Mouse (Mus musculus) lung, adult 18-20 months (tissue): ENCODE measurements around the gene Qtrt1.

Experiments
- DNase-seq, 2 experiments: peaks; one replicate each; pipeline ENCODE4 v3.0.0; 2022; ENCODE audit warnings: mixed read lengths in 2 of 2

Qtrt1 gene

DNA sequence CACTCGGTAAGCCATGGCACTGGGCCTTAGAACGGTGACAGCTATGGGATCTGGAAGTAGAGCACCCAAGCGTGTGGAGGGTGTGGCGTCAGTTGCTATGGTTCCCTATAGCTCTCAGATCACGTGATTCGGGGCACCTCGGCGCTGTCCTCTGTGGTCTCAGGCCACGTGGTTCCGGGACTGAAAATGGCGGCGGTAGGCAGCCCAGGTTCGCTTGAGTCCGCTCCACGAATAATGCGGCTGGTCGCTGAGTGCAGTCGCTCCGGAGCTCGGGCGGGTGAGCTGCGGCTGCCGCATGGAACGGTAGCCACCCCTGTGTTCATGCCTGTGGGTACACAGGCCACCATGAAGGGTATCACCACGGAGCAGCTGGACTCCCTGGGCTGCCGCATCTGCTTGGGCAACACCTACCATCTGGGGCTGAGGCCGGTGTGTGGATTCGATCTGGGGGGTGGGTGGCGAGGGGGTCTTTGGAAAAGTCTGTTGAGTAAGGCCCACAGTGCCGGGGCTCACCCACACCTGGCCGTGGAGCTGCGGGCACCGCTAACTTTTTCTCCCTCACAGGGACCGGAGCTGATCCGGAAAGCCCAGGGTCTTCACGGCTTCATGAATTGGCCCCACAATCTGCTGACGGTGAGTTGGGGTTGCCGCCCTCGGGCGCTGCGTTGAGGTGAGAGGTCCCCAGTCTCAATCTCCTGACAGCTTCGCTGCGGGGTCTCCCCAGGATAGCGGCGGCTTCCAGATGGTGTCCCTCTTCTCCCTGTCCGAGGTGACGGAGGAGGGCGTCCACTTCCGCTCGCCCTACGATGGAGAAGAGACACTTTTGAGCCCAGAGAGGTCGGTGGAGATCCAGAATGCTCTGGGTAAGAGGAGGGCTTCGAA is at the start of gene Qtrt1:
Gene Qtrt1, plus strand, starts transcription at position 169 of the 882 bp plus-strand sequence.
- DNase-seq, result peak; percentile 88 to 92

DNA sequence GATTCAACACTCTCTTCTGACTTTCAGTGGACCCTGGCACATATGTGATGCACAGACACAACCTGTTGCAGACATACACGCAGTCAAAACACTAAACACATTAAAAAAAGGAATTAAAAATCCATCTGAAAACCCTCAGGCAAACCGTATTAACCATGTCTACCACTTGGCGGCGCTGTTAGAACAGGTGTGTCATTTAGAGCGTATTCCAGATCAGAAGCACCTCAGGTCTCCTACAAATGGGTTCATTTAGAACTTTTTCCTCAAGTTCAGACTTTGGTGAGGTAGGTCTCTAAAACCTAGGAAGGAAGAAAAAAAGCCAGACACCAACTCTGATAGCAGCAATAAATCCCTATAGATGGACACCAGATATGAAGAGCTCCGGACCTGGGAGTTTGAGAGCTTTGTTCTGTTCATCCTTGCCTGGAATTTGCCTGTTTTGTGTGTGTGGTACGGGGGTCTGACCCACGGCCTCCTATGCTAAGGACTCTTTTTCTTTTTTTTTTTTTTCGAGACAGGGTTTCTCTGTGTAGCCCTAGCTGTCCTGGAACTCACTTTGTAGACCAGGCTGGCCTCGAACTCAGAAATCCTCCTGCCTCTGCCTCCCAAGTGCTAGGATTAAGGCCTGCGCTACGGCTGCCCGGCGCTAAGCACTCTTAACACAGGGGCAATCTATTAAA is 45.0 kb upstream of the Qtrt1 start:
- DNase-seq, result peak; percentile 57 to 68

DNA sequence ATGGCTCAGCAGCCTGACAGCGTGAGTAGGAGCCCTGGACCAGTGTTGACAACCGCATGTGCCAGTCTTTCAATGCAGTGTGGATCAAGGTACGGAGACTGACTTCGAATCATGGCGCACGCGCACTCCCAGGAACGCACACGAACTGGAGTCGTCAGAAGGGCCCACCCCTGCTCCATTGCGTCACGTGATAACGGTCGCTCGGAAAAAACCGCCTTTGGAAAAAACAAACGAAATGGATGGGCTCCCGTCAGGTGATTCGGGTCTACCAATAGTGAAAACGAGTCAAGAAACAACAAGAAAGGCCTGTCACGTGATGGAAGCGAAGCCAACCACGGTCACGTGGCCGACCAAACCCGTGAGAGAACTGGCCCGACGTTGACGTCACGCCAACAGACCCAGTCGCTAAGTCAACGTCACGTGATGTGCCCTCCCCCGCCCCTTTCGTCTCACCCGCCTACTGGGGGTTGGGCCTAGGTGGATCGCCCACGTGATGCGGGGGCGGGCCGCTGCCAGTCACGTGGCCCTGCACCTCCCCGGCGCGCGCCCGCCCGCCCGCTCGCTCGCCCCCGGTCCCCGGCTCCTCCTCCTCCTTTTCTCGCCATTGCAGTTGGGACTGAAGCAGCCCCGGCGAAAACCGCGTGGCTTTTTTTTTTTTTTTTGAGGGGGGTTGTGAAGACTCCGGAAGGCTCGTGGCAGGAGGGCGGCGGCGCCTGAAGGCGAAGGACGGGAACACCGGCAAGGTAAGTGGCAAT is 44.1 kb upstream of the Qtrt1 start, which contains the start of gene Ilf3:
Gene Ilf3, plus strand, starts transcription at position 515 of the 755 bp plus-strand sequence.
- peak; percentile 100 for DNase-seq

DNA sequence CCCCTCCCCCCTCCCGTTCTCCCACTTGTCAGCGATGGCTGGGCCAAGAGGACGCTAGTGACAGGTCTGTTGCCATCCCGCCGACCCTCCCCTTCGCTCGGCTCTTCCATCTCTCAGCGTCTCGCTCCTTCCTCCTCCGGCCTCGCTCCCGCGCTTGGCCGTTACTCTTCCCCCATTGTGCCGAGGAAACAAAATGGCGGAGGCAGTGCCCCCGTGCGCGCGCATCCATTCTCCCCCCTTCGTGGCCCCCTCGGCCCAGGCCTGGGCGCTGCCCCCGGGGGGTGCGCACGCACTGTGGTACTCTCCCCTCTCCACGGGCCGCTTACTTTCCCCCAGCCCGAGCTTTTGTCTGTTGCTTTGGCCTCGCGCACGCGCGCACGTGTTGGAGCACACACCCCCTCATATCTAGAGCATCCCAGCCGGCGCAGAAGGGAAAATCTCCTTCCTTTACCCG is 43.5 kb upstream of the Qtrt1 start:
- peak; percentile 56 to 59 for DNase-seq

GRCm38 (mm10) chr9:21369080-21369479 is 42.6 kb upstream of the Qtrt1 start:
- DNase-seq, result no peak

- DNase-seq, result no peak
These were observed 40.8 kb upstream of the Qtrt1 start for GRCm38 (mm10) chr9:21370876-21371275.

GRCm38 (mm10) chr9:21372508-21372907 is 39.1 kb upstream of the Qtrt1 start:
- DNase-seq, result no peak

- DNase-seq, result no peak
These were observed 32.4 kb upstream of the Qtrt1 start for GRCm38 (mm10) chr9:21379195-21379594.

DNA sequence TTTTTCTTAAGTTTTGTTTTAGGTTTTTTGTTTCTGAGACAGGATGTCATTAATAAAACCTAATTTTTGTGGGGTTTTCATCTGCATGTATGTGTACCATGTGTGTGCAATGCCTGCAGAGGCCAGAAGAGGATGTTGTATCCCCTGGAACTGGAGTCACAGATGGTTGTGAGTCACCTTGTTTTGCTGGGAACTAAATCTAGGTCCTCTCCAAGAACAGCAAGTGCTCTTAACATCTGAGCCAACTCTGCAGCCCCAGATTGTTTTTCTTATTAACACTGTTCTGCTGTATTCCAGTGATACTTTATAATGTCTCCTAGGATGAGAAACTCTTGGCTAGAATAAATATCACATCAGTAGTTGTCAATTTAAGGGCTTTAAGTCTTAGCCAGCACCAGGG is 30.8 kb upstream of the Qtrt1 start:
- no peak for DNase-seq

- no peak for DNase-seq
These were observed 27.7 kb upstream of the Qtrt1 start for GRCm38 (mm10) chr9:21383966-21384365.

- DNase-seq, result no peak
These were observed 18.9 kb upstream of the Qtrt1 start for GRCm38 (mm10) chr9:21392646-21393175.

- DNase-seq, result no peak
These were observed 15.9 kb upstream of the Qtrt1 start for GRCm38 (mm10) chr9:21395692-21396091.

GRCm38 (mm10) chr9:21397170-21397569 is 14.5 kb upstream of the Qtrt1 start:
- DNase-seq, result no peak

- DNase-seq, result no peak
These were observed 10.6 kb upstream of the Qtrt1 start for GRCm38 (mm10) chr9:21401042-21401441.

DNA sequence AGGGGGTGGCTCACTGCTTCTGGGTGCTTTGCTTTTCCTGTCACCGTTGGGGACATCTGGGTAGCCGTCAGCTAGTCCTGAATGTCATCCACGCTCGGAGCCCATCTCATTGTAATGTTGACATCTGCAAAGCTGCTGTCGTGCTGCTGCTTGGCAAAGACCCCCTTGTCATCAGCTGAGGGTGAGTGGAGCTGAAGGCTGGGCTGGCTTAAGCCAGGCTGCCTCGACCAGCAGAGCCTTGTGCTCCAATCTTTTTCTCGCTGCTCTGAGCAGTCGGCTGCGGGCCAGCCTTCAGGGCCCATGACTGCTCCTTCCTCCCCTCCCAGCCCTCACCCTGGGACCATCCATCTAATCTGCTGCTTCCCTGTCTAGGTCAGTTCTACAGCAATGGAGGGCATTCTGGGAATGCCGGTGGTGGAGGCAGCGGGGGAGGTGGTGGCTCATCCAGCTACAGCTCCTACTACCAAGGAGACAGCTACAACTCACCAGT is 8.8 kb upstream of the Qtrt1 start:
- no peak for DNase-seq

DNA sequence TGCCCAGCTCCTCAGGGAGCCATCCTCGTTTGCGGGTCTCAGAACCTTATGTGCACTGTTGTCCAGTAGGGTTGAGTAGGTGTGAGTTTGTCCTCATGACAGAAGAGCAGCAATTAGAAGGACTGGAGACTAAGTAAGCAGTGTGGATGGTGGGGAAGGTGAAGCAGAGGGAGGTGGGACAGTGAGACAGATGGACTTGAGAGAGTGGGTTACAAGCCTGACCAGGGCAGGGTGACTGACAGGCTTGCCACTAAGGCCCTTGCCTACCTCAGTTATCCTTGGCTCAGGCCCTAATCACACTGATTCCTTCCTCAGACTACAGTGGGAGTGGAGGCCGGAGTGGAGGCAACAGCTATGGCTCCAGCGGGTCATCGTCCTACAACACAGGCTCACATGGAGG is 7.9 kb upstream of the Qtrt1 start:
- DNase-seq, result no peak

DNA sequence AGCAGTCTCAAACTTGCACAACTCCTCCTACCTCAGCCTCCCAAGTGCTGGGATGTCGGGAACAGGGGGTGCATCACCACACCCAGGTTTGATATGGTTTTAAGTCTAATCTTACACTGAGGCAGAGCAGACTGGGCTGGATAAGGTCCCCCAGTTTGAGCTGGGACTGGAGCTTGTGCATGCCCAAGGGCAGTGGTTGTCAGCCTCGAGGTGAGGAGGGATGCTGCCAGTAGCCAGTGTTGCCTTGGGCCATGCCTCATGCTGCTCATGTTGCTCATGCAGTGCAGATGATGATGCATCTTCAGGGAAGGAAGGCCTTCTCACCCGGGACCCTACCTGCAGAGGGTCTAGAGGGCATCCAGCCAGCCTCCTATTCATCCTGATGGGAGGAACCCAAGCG is 6.1 kb upstream of the Qtrt1 start:
- no peak for DNase-seq

DNA sequence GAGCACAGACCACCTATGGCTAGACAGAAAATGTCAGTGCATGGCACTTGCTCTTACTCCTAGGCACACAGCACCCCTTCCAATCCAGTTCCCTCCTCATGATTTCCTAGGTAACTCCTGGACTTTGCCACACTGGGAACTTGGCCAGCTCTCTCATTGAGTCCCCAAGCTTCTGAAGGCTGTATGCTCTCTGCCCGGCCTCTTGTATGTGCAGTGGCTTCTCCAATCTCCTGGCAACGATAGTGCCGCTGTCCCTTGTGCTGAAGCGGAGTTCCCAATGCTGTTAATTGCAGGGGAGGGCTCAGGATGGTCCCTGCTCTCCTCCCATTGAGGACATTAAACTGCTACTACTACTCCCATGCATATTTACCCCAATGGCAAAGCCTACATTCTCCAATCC is 3.7 kb upstream of the Qtrt1 start:
- DNase-seq, result peak; percentile 33 to 54

DNA sequence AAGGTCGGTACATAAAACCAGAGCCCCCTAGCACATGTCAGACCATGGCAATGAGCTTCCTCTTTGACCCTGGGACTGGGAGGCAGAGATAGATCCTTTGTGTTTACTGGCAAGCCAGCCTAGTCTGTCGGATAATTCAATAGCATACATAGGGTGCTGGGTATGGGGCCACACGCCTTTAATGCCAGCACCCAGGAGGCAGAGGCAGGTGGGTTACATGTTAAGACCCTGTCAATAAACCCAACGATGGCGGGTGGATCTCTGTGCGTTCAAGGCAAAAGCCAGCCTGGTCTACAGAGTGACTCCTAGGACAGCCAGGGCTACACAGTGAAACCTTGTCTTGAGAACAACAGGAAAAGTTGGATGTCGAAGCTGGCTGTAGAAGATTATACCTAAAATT is 3.0 kb upstream of the Qtrt1 start:
- DNase-seq, result no peak

DNA sequence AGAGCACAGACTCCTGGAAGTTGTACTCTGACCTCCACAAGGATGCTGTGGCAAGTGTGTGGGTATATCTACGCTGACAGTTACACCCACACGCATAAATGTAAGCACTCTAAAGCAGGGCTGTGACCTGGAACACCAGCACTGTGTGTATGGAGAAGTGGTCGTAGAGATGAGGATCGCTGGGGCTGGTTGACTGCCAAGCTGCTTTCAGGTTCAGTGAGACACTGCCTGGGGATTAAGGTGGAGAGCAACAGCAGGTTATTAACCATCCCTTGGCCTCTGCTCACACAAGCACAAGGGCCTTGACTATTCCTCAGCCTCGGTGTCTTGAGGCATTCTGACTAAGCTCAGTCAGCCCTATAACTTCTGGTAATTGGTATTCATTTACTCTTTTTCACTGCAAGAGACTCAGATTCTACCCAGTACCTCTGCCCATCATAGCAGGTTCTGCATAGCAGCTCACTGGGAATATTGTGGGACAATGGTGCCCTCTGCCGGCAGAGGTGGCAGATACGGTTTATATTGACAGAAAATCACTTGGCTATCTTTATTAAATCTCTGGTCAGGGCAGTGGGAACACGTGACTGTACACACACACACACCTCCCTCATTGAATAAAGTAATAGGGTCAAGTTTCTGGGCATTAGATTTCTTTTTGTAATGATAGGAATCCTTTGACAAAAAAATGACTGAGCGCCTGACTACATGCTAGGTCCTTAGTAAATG is 1.9 kb upstream of the Qtrt1 start:
- DNase-seq, result peak; percentile 76 to 85

DNA sequence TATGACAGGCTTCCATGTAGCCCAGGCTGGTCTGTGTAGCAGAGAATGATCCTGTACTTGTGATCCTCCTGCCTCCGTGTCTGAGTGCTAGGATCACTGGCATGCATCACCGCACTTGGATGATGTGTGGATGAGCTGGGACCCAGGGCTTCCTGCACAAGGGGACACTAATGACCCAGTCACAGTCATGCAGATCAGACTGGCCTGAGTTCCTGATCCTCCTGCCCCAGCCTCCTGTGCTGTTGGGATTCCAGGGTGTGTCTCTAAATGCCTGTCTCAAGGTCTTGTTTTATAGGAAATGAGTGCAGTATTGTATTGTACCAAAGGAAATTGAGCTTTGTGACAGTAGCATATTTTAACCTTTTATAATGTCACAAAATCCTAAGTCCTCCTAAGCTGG is 6.2 kb downstream of the Qtrt1 start:
- DNase-seq, result no peak

GRCm38 (mm10) chr9:21419646-21420045 is 8.0 kb downstream of the Qtrt1 start:
- no peak for DNase-seq
